Comparison of ENCODE assay signal across 14 mouse cellular contexts in genomic region chr4:137339415-137339814, GRCm38 (mm10). TPM values are rescaled to one million over a fixed set of nuclear protein-coding genes. Genes with fewer than 3 reads are reported as not detected.
DNase-seq lines count a peak whose midpoint lies in the region; ATAC-seq and TF ChIP-seq lines count a peak whose summit lies in the region.
"Had no signal": no experiment of that assay in that cellular context is flagged by ENCODE, and none has a peak within 500 bp of the region (broad histone marks: within the 10 kb centered on the region; RNA-seq: fewer than 3 reads in every experiment).

No protein-coding gene starts in this region.

- no peak for TF ChIP-seq POLR2A in limb, embryonic 14.5 days (IDR thresholded peaks at IDR 0.05; ENCODE audit: borderline replicate concordance, extremely low read depth, insufficient read depth, insufficient read length)
- TF ChIP-seq POLR2A in myocyte (IDR thresholded peaks at IDR 0.05; ENCODE audit: insufficient read length, low read depth): peak; percentile 7

- H3K36me3 ChIP-seq in forebrain, embryonic 14.5 days (ENCODE audit: control insufficient read depth, insufficient read depth, low read length): peaks cover 9% of the 10 kb centered on the region; the same call in 1 of the 2 replicates
- peaks cover 14% of the 10 kb centered on the region; the same call in 1 of the 2 replicates for H3K36me3 ChIP-seq in forebrain, embryonic 12.5 days (replicated peaks)
- H3K36me3 ChIP-seq in limb, embryonic 14.5 days (ENCODE audit: control insufficient read depth, insufficient read depth, low read length): peaks cover 19% of the 10 kb centered on the region
- peaks cover 34% of the 10 kb centered on the region for H3K36me3 ChIP-seq in limb, embryonic 10.5 days
- peaks cover 24% of the 10 kb centered on the region for H3K36me3 ChIP-seq in myocyte (ENCODE audit: control insufficient read depth, insufficient read depth)
- no peaks in the 10 kb centered on the region for H3K36me3 ChIP-seq in hindbrain, embryonic 11.5 days (ENCODE audit: control insufficient read depth, insufficient read depth, low read length)

- H3K27me3 ChIP-seq in forebrain, embryonic 14.5 days (replicated peaks; ENCODE audit: control insufficient read depth, insufficient read depth, low read length): no peaks in the 10 kb centered on the region
- no peaks in the 10 kb centered on the region for H3K27me3 ChIP-seq in forebrain, embryonic 12.5 days
- no peaks in the 10 kb centered on the region for H3K27me3 ChIP-seq in limb, embryonic 14.5 days (ENCODE audit: control insufficient read depth, insufficient read depth, low read length)
- no peaks in the 10 kb centered on the region for H3K27me3 ChIP-seq in limb, embryonic 10.5 days (ENCODE audit: low read depth, poor library complexity, severe bottlenecking)
- no peaks in the 10 kb centered on the region for H3K27me3 ChIP-seq in myocyte (ENCODE audit: control insufficient read depth, insufficient read depth, insufficient read length)
- H3K27me3 ChIP-seq in hindbrain, embryonic 11.5 days (ENCODE audit: control insufficient read depth, insufficient read depth, low read length): no peaks in the 10 kb centered on the region
- H3K27me3 ChIP-seq: liver, embryonic 12.5 days; midbrain, embryonic 12.5 days had no signal

- H3K9ac ChIP-seq in forebrain, embryonic 14.5 days (ENCODE audit: low read length): no peak overlapping the region
- no peak overlapping the region for H3K9ac ChIP-seq in forebrain, embryonic 12.5 days
- no peak overlapping the region for H3K9ac ChIP-seq in limb, embryonic 14.5 days (ENCODE audit: low read depth, low read length, severe bottlenecking)
- no peak overlapping the region for H3K9ac ChIP-seq in hindbrain, embryonic 11.5 days (ENCODE audit: low read depth, low read length)
- H3K9ac ChIP-seq: liver, embryonic 12.5 days; midbrain, embryonic 12.5 days had no signal

- no peak overlapping the region for H3ac ChIP-seq in myocyte (ENCODE audit: control insufficient read depth, insufficient read length)

- no peak for ATAC-seq in forebrain, embryonic 14.5 days
- no peak for ATAC-seq in forebrain, embryonic 12.5 days (ENCODE audit: low FRiP score)
- no peak for ATAC-seq in limb, embryonic 14.5 days (ENCODE audit: low FRiP score, low read depth)
- no peak for ATAC-seq in hindbrain, embryonic 11.5 days (ENCODE audit: low FRiP score)
- ATAC-seq: CD4-positive, CD25-positive, alpha-beta regulatory T cell, adult 4 months; liver, embryonic 12.5 days had no signal

- H3K9me3 ChIP-seq in forebrain, embryonic 14.5 days (replicated peaks; ENCODE audit: control insufficient read depth, low read length): no peaks in the 10 kb centered on the region
- H3K9me3 ChIP-seq in forebrain, embryonic 12.5 days: no peaks in the 10 kb centered on the region
- H3K9me3 ChIP-seq in limb, embryonic 14.5 days (ENCODE audit: control insufficient read depth, low read length): no peaks in the 10 kb centered on the region
- no peaks in the 10 kb centered on the region for H3K9me3 ChIP-seq in limb, embryonic 10.5 days (replicated peaks)
- no peaks in the 10 kb centered on the region for H3K9me3 ChIP-seq in hindbrain, embryonic 11.5 days (ENCODE audit: control insufficient read depth, low read length)
- H3K9me3 ChIP-seq: liver, embryonic 12.5 days; midbrain, embryonic 12.5 days had no signal

- H3K4me2 ChIP-seq in forebrain, embryonic 14.5 days (ENCODE audit: low read length): no peak overlapping the region
- H3K4me2 ChIP-seq in forebrain, embryonic 12.5 days: no peak overlapping the region
- H3K4me2 ChIP-seq in limb, embryonic 14.5 days (replicated peaks; ENCODE audit: low read depth, low read length, severe bottlenecking): no peak overlapping the region
- peak overlapping the region; percentile 8 for H3K4me2 ChIP-seq in myocyte (ENCODE audit: low read depth)
- no peak overlapping the region for H3K4me2 ChIP-seq in hindbrain, embryonic 11.5 days (replicated peaks; ENCODE audit: low read depth, low read length)
- H3K4me2 ChIP-seq: liver, embryonic 12.5 days; midbrain, embryonic 12.5 days had no signal

- H3K27ac ChIP-seq in forebrain, embryonic 14.5 days (ENCODE audit: low read depth, low read length): no peak overlapping the region
- no peak overlapping the region for H3K27ac ChIP-seq in forebrain, embryonic 12.5 days
- no peak overlapping the region for H3K27ac ChIP-seq in limb, embryonic 14.5 days (replicated peaks; ENCODE audit: low read depth, low read length)
- no peak overlapping the region for H3K27ac ChIP-seq in limb, embryonic 10.5 days
- H3K27ac ChIP-seq in hindbrain, embryonic 11.5 days (ENCODE audit: low read depth, low read length): no peak overlapping the region
- H3K27ac ChIP-seq: midbrain, embryonic 12.5 days had no signal

- no peak overlapping the region for H3K4me3 ChIP-seq in forebrain, embryonic 14.5 days (ENCODE audit: low read depth, low read length)
- H3K4me3 ChIP-seq in forebrain, embryonic 12.5 days (replicated peaks): no peak overlapping the region
- H3K4me3 ChIP-seq in limb, embryonic 14.5 days (replicated peaks; ENCODE audit: low read length): no peak overlapping the region
- H3K4me3 ChIP-seq in limb, embryonic 10.5 days: no peak overlapping the region
- no peak overlapping the region for H3K4me3 ChIP-seq in myocyte
- no peak overlapping the region for H3K4me3 ChIP-seq in hindbrain, embryonic 11.5 days (ENCODE audit: low read depth, low read length)
- H3K4me3 ChIP-seq: erythroblast, embryonic 14.5 days; liver, embryonic 12.5 days; midbrain, embryonic 12.5 days had no signal

- no peaks in the 10 kb centered on the region for H3K4me1 ChIP-seq in forebrain, embryonic 14.5 days (ENCODE audit: control insufficient read depth, insufficient read depth, low read length)
- H3K4me1 ChIP-seq in forebrain, embryonic 12.5 days: no peaks in the 10 kb centered on the region
- peaks cover 10% of the 10 kb centered on the region; the same call in 1 of the 2 replicates for H3K4me1 ChIP-seq in limb, embryonic 14.5 days (ENCODE audit: control insufficient read depth, insufficient read depth, low read length)
- H3K4me1 ChIP-seq in limb, embryonic 10.5 days: peaks cover 11% of the 10 kb centered on the region; the same call in 1 of the 2 replicates
- no peaks in the 10 kb centered on the region for H3K4me1 ChIP-seq in hindbrain, embryonic 11.5 days (replicated peaks; ENCODE audit: control insufficient read depth, insufficient read depth, low read length)

- DNase-seq in forebrain, embryonic 14.5 days (ENCODE audit: low spot score): peak; percentile 8
- peak; percentile 49 for DNase-seq in limb, embryonic 14.5 days (ENCODE audit: low spot score)
- no peak for DNase-seq in limb, embryonic 10.5 days (ENCODE audit: low spot score)
- peak; percentile 65 for DNase-seq in Muller cell, postnatal 12 days (ENCODE audit: inconsistent ontology term)
- DNase-seq in hindbrain, embryonic 11.5 days (ENCODE audit: low spot score): no peak
- no peak for DNase-seq in thymus, postnatal 25 days
- DNase-seq: retina, postnatal 1 day; thymus, adult 2 months had no signal

- peaks cover 99% of the 10 kb centered on the region for H3K79me2 ChIP-seq in myocyte (ENCODE audit: control insufficient read depth, insufficient read depth)

- WGBS in forebrain, embryonic 14.5 days: 89% methylated on average over 1 of the region's 1 CpGs
- WGBS in forebrain, embryonic 12.5 days: 85% methylated on average over 1 of the region's 1 CpGs
- WGBS in limb, embryonic 14.5 days: 76% methylated on average over 1 of the region's 1 CpGs
- 91% methylated on average over 1 of the region's 1 CpGs for WGBS in limb, embryonic 10.5 days
- WGBS in hindbrain, embryonic 11.5 days: 84% methylated on average over 1 of the region's 1 CpGs

TF ChIP-seq in myocyte, 11 proteins besides CTCF, POLR2A, EP300 and RAD21:
- TF ChIP-seq TCF3 (IDR thresholded peaks at IDR 0.05; ENCODE audit: insufficient read length, low read depth) (no peak), REST (IDR thresholded peaks at IDR 0.05; ENCODE audit: insufficient read depth, insufficient read length) (no peak), USF1 (IDR thresholded peaks at IDR 0.05; ENCODE audit: low read depth) (no peak), POLR2AphosphoS2 (IDR thresholded peaks at IDR 0.05; ENCODE audit: insufficient read length, low read depth) (no peak), TCF12 (IDR thresholded peaks at IDR 0.05; ENCODE audit: insufficient read depth, poor library complexity, severe bottlenecking) (no peak), MYOD1 (IDR thresholded peaks at IDR 0.05; ENCODE audit: control insufficient read depth in 1 of 3, insufficient read length in 2 of 3, low read depth in 2 of 3) (no peak), MYOG (IDR thresholded peaks at IDR 0.05; ENCODE audit: control insufficient read depth in 1 of 3, insufficient read depth in 1 of 3, insufficient read length in 2 of 3, low read depth in 2 of 3) (no peak), CEBPB (IDR thresholded peaks at IDR 0.05; ENCODE audit: insufficient read depth, poor library complexity, severe bottlenecking) (no peak), SRF (IDR thresholded peaks at IDR 0.05; ENCODE audit: control insufficient read depth, insufficient read length, low read depth) (no peak), MAX (IDR thresholded peaks at IDR 0.05; ENCODE audit: low read depth) (no peak), E2F4 (IDR thresholded peaks at IDR 0.05; ENCODE audit: insufficient read depth) (no peak)

RNA-seq across cellular contexts. Expression of gene Cdc42, which starts 18.1 kb away (rescaled TPM):
- polyA plus RNA-seq in forebrain, embryonic 14.5 days (2014; fragmentation: Nextera tagmentation; extraction: Ambion mirVana): 928 and 953 TPM in 2 replicates
- polyA plus RNA-seq in forebrain, embryonic 12.5 days (2016; fragmentation: Nextera tagmentation; extraction: Ambion mirVana): 584 and 589 TPM in 2 replicates
- 300 and 342 TPM in 2 replicates for polyA plus RNA-seq in limb, embryonic 14.5 days (2012; rRNA removed)
- polyA plus RNA-seq in limb, embryonic 14.5 days (2014; fragmentation: Nextera tagmentation; extraction: Ambion mirVana): 720 and 741 TPM in 2 replicates
- polyA plus RNA-seq in limb, embryonic 10.5 days (2016; fragmentation: Nextera tagmentation; extraction: Ambion mirVana): 531 and 571 TPM in 2 replicates
- polyA plus RNA-seq in myocyte (2012; fragmentation: generic; extraction: Trizol): 298 TPM
- 692 and 744 TPM in 2 replicates for polyA plus RNA-seq in hindbrain, embryonic 11.5 days (2014; fragmentation: Nextera tagmentation; extraction: Ambion mirVana)

Comparison
In these comparisons a context has a peak if more than half of its experiments do, and no peak if none do; other contexts are left out.
1. DNase-seq: peak in forebrain, embryonic 14.5 days (single experiment), limb, embryonic 14.5 days (single experiment) and Muller cell, postnatal 12 days (single experiment); none in limb, embryonic 10.5 days (single experiment), hindbrain, embryonic 11.5 days (single experiment) and thymus, postnatal 25 days (single experiment).